Mouse (Mus musculus) kidney, adult 18-20 months (tissue): ENCODE measurements at regions not wholly inside any gene's neighbourhood (a gene's known extent, or its start where the extent isn't known, plus 50 kb on each side); places are given as distances from the start of the nearest gene placed in this dataset.

Experiments
- DNase-seq: peaks from one replicate; pipeline ENCODE4 v3.0.0; 2021

DNA sequence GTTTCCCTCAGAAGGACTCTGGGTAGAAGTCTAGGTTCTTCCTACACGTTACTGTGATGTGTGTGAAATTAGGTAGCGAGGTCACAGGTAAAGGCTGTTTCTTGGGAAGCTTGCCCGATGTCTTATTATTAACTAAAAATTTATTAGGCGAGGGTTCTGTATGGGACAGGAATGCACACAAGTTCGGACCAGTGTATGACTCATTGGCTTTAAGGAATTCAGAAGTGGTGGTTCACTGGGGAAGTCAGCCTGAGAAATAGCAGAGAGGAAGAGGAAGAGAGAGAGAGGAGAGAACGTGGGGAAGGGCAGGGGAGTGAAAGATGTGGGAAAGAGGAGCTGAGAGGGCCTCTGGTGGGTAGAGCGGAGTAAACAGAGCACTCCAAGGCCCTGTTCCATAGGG is 70.8 kb upstream of the Slc38a2 start:
- no peak for DNase-seq

DNA sequence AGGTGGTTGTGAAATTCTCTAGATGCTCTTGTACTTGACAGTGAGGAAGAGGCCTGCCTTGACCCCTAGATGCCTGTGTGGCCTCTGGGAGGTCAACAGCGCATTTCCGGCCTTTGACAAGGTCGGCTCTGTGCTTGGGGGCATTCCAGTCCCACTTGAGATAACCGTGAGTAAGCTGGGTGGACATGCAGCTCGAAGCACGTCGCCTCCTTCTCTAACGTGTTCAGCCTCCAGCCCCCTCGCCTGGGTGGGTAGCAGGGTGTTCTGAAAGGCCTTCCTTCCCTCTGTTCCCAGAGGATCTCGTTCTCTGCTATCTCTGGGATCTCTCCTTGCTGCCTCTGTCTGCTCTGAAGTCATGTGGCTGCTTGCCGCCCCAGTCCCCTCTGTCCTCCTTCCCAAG is 70.2 kb upstream of the Slc38a2 start:
- DNase-seq, result no peak

DNA sequence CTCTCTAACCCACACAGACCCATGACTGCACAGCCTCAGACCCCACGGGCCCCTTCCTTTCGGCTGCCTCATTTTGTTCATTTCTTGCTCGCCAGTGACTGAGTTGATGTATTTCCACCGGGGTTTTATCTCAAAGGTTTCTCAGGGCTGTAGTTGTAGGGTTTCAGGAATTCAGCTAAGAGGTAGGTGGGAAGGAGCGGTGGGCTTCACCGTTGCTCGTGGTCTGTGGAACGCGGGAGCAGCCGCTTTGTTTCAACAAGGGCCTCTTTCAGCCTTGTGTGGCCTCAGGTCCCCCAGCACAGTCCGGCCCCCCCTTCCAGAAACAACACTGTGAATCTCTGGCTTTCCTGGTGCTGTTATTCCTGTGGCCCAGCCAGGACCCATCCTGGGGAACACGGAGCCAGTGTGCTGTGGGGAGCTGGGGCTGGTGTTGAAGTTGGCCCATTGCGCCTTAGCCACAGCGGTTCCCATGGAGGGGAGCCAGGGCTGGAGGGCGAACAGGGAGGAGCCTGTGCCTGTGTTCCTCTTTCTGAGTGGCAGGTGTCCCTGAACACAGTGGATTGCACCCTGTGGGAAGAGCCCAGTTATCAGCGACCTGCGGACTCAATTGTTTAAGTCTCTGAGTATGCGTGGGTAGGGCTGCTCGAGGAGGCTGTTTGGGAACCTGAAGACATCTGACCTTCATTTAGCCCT is 68.9 kb upstream of the Slc38a2 start:
- DNase-seq, result peak; percentile 11

DNA sequence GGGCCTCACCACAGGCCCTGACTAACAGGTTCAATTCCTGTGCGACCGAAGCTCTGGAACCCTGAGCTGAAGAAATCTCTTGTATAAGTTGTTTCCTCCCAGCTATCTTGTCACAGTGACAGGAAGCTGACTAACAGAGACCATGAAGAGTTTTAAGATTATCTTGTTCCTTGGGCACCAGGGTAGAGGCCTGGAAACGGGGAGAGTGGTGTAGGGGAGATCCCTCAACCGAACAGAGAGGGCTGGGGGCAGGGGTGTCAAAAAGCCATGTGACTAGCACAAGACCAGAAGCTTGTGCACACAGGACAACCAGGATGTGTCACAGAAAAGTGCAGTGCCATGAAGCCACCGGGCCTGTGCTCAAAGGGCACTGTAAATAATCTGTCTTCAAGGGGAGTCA is 67.7 kb upstream of the Slc38a2 start:
- no peak for DNase-seq

DNA sequence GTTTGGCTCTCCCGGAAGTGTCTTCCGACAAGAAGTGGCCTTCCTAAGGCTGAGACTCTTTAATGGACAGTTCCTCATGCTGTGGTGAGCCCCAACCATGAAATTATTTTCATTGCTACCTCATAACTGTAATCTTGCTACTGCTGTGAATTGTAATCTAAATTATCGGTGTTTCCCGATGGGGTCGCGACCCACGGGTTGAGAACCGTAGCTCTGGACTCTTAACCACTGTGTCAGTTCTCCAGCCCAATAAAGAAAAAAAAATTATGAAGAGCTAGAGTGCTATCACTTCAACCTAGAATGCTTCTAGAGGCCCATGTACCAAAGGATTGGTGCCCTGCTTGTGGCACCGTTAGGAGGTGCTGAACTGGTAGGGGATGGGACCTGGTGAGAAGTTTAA is 66.7 kb upstream of the Slc38a2 start:
- DNase-seq, result no peak

DNA sequence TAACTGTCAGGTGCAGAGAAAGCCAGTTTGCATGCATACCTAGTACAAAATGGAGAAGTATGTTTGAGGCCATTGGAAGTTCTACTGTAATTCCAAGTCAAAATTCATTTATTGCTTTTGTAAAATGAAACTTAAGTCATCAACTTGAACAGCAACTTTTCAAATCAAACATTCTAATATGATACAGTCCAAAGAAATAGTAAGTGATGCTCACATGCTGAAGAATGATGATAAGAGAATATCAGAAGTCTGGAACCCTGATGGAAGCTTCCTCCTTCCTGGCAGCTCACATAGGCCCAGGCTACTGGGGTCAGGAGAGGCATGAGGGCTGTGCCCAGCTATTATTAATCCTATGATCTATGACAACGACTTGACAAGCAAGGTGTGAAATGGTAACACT is 64.1 kb upstream of the Slc38a2 start:
- DNase-seq, result no peak

DNA sequence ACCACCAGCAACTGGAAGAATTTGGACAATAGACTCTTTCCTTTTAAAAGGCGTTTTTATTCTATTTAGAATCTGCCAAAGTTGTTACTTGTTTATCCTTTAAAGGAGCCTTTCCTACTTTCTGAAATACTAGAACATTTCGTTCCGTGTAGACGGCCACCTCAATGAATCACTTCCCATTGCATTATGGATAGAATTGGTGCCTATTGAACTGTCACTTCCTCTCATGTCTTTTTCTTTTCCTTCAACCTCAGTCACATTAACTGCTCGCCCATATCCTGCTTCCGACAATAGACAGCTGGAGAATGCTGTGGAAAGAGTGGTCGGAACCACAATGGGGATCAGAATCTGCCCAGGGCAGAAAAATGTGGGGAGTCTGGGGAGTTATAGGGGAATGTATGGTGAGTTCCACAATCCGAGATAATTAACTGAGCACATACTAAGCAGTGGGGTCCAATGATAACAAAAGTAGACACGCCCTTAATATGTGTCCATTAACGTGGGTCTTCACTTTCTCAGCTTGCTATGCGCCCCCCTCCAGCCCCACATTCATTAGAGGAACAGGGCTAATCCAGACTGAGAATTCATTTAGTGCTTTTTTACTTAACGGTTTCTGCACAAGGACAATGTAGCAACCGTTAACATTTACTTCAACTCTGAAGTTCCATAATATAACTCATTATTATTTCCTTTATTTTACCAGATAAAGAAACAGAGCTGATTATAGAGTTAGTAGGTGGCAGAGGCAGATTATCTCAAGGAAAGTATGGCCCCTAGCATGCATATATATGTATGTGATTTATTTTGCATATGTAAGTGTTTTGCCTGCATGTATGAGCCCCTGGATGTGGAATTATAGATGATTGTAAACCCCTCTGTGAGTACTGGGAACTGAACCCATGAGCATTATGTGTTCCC is 59.8 kb upstream of the Slc38a2 start:
- no peak for DNase-seq

DNA sequence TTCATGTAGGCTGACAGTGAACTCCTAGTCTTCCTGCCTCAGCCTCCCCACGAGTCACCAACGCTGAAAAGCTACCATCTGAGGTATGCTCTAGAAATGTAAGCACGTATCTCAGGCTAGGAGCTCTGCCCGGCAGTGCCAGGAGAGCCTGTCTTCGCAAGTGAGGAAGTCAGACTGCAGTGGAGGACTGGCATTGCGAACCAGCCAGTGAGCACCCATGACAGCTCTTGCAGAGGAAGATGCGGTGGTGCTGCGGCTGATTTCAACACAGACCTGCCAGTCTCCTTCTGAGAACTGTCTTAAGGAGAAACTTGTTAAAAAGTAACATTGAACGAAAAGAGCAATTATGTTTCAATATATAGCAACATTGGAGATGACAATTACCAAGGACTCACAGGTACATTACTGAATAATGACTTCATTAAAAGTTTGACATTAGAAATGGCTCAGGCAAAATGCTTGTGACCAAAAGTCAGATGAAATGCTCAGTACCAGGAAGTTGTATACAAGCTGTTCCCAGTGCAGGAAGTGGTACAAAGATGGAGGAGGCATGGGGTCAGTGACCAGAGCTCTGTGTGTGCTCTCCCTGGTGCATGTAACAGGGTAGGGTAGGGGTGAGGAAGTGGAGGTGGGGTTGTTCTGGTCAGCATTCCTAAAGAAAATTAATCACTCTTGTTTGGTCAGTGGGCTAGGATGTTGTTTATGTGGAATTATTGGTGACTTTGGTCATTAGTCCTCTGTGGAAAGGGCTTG is 58.1 kb upstream of the Slc38a2 start:
- no peak for DNase-seq

DNA sequence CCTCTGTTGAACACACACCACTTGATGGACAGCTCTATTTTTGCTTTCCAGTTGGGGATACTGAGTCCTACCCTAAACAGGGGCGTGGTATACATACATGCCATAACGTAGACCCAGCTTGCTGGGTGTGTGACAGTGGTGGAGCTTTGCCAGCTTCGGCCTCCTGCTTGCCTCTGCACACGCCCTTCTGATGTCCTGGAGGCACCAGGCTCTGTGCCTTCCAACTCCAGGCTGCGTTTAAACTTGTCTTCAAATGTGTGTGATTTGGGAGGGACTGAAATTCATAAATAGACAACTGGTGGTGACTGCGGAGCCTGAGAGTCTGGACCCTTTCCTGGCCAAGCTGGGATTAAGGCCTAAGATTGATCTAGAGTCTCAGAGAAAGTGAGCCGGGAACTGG is 56.9 kb upstream of the Slc38a2 start:
- no peak for DNase-seq

DNA sequence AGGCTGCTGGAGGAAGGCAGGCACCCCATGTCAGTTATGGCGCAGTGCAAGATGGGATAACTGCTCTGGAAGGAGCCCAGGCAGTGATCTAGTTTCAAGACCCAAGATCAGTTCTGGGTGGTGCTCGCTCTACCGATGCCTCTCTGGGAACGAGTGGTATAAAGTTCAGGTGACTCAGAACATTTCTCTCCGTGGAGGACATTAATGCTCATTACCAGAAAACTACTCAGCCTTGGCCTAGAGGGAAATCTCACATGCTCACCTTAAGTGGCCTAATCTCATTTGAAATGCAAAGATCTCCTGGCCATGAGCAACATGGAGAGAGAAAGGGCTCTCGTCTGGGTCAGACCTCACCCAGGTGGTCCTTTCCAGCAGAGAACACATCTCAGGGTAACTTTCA is 56.4 kb upstream of the Slc38a2 start:
- DNase-seq, result no peak

DNA sequence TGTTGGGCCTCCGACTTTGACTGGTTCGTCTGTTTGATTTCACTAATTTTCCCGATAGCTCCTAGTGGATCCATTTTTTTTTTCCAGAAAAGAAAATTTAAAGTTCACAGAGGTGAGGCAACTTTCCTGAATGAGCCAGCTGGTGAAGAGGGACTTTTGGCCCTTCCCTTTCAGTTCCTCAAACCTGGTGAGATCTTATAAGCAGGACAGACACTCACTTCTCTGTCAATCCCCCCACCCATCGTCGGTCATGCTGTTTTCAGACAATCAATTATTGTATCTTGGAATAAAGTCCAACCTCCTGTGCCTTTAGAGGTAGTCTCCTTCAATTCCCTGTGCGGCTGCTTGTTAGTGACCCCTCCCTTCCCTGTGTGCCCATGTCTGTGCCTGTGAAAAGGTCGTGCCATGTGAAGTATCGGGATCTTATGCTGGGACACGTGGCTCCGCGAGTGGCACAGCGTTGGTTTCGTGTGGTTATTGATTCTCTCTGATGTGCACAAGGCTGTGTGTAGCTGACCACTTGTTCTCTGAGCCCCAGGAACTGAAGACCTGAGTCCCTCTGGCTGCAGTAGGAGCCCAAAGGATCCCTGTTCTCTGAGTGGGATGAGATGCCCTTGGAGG is 55.9 kb upstream of the Slc38a2 start:
- DNase-seq, result no peak

DNA sequence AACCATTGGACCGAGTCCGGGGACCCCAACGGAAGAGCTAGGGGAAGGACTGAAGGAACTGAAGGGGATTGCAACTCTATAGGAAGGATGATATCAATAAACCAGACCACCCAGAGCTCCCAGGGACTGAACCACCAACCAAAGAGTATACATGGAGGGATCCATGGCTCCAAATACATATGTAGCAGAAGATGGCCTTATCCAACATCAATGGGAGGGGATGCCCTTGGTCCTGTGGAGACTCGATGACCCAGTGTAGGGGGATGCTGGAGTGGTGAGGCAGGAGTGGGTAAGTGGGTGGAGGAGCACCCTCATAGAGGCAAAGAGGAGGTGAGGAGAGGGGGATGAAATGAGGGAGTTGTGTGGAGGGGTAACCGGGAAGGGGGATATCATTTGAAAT is 54.5 kb upstream of the Slc38a2 start:
- no peak for DNase-seq

DNA sequence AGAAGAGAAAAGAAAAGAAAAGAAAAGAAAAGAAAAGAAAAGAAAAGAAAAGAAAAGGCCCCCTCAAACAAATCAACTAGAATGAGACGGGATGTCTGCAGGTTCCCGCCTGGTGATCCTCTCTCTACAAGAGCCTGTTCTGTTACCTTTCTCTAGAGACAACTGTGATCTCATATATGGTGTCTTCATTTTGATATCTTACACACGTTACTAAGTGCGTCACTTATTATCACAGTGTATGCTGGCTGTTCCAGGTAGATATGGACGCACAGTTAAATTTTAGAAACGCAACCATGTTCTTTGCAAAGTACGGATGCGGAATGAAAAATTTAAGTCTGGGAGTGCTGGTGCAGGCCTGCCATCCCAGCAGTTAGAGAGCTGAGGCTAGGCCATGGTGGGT is 53.2 kb upstream of the Slc38a2 start:
- DNase-seq, result no peak

DNA sequence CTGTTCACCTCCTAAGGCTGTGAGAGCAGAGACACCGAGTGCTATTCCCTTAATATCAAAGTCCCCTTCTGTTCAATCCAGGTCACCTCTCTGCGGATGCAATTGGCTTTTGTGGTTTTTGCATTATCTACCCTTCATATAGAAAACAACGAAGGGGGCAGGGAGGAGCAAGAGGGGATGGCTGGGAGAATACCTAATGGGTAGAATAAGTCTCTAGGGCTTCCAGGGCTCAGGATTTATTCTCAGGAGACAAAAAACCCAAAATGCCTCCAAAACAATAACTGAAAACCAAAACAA is 52.5 kb upstream of the Slc38a2 start:
- no peak for DNase-seq

DNA sequence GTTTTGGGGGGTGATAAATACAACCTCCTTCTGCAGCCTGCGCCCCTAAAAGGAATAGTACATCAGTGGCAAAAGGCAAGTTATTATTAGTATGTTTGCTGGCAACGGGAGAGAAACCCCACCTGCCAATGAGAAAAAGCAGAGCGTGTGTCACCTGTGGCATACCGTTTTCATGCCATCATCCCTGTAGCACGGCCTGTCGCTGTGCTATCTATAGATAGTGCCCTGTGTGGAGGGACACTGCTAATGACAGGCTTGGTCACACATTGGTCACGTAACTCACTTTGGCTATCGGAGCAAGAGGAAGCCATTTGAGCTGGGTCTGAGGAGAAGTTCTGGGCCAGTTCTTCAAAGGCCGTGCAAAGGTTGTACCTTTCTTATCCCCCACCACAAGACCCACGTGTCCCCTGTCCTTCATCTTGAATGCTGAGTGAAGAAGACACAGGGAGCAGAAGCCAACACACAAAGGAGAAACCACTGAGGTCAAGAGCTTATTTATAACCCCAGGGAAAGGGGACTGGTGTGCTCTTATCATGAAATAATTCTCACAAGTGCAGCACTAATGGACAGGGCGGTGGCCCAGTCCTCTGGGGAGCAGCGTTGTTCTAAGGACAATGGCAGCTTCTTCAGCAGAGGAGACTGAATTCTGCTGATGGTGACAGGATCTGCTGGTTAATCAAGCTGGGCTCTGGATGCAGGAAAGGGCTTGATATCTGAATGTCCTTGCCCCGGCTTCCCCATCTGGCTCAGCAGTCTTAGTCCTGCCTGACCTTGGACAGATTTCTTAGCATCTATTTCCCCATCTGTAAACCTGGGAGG is 51.9 kb upstream of the Slc38a2 start:
- DNase-seq, result no peak

DNA sequence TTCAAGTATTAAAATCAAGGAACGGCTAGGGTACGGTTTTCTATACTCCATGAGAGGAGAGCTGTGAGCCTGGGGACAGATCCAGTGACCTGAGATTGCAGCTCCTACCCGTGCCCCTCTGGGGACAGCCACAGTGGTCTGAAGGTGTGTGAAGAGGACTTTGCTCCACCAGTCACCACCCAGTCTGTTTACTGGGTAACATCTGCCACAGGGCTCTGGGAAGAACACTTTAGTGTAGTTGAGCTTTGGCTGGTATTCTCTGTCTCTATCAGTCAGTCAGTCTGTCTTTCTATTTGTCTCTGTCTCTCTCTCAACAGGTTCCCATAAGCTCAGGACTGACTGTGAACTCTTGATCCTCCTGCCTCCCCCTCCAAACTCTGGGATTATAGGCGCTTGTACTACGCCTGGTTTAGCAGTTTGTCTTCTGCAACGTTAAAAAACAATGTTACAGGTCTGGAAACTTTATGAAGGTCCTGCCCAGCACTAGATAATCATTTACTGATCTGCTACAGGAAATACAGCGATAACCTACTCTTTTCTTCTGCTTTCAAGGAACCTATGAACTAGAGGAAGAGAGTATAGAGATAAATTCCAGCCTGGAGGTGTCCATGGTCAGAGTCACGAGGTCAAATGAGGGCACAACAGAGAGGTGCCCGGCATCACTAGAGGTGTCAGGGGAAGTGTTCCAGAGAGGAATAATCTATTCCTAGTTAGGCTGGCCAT is 50.2 kb upstream of the Slc38a2 start:
- no peak for DNase-seq
